Mouse (Mus musculus): ENCODE measurements around the gene Plcb4.
"Not testable (repeated sequence)": the region's sequence is repeated elsewhere in the genome, so short reads cannot be mapped to it uniquely, and the experiment has no call there.

The Plcb4 gene

DNA sequence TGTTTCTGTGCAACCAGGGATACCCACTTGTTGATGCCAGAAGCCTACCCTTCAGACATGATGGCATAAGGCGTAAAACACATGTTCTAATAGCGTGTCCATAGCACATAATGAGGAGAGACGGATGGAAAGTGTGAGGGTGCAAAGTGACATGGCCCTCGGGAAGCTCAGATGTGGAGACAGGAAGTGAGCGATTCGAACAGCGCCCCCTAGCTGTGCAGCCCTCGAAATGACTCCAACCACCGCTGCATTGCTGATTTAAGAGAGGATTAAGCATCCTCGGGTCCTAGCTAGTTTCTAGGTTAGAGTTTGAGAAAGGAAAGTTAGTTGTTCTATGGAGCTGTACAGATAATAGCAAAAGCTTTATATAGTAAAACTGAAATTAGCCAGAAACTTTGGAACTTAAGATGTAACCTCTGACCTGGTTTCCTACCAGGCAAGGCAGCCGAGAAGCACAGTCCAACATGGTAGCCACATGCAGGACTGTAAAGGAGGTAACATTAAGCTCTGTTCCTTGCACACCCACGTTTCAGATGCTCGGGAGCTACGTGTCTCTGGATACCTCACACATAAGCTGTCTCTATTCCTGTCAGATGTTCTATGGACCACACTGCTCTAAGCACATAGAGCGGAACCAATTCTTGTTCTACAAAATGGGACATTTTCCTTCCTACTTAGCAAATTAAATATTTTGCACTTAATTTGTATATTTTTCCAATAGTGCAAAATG lies 326.9 kb downstream of the Plcb4 start:
- no peak for ATAC-seq (ENCODE audit: insufficient number of reproducible peaks, low FRiP score, low TSS enrichment)

DNA sequence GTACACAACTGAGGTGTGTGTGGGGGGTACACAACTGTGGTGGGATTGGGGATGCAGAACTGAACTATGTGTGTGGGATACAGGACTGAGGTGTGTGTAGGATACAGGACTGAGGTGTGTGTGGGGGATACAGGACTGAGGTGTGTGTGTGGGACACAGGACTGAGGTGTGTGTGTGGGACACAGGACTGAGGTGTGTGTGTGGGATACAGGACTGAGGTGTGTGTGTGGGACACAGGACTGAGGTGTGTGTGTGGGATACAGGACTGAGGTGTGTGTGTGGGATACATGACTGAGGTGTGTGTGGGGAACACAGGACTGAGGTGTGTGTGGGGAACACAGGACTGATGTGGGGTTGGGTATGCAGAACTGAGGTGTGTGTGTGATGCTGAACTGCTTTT lies 329.7 kb downstream of the Plcb4 start:
- ATAC-seq (ENCODE audit: insufficient number of reproducible peaks, low FRiP score, low TSS enrichment), result peak; percentile 64

DNA sequence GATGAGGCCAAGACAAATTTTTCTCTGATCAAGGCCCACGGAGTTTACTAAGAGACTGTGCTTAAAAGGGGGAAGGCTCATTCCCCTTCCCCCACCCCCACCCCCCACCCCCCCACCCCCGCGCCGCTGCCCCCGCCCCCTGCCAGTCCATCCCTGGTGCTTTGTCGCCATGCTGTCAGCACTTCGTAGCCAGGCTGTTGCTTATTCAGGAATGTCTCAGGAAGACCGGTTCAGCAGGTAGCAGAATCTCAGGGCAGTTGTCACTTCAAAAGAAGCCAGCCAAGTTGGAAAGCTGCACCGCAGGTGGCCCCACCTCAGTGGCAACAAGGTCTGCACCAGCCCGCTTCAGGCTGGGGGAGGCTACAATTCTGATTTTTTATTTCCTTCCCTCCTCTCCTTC lies 331.9 kb downstream of the Plcb4 start:
- not testable (repeated sequence) for ATAC-seq (ENCODE audit: insufficient number of reproducible peaks, low FRiP score, low TSS enrichment)

DNA sequence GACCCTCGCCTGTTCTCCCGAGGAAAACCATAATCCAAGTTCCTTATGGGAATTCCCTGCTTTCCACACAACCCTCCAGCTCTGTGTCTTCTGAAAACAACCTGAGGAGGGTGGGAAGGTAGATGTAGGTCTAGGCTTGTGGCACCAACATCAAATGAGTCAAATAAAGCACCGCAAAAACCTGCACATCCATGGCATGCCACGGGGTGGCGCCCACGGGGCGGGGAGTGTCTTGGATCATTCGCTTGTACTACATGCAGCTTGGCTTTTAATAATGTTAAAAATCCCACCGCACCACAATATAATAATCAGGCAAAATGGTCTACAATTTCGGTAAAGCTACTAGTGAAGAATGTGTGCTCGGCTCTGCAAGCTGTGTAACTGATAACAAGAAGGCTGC lies 334.5 kb downstream of the Plcb4 start:
- ATAC-seq (ENCODE audit: insufficient number of reproducible peaks, low FRiP score, low TSS enrichment), result no peak

DNA sequence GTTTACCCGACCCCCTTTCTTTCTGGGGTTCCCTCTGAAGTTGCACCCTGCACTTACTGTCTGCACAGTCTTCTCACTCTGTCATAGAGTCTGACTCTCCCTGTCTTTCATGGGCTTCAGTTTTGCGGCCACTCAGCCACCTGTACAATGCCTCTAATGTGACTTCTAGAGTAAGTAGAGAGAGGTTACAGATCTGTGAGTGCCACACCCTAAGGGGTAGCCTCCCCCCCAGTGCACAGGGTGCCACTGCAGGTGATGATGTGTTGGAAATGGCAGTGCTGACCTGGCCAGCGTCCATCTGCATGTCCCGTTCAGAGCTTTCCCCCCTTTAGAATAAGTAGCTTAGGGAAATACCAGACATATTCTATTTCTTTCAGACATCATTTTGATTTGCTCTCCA lies 336.4 kb downstream of the Plcb4 start:
- ATAC-seq (ENCODE audit: insufficient number of reproducible peaks, low FRiP score, low TSS enrichment), result no peak

DNA sequence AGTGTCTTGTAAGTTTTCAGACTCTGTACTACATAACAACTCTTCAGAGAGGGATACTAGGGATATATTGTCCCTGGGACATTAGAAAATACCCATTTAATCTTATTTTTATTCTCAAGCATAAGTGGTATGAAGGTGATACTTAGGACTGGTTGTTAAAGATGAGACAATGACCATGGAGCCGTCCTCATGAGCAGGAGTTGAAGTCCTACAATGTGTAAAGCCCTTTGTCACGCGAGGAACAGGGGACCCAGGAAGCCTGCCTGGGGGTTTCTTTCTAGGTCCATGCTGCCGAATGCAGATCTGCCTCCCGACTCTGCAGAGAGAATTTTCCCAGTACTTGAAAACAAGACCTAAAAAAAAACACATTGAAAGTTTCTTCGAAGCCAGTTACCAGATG lies 338.1 kb downstream of the Plcb4 start:
- ATAC-seq (ENCODE audit: insufficient number of reproducible peaks, low FRiP score, low TSS enrichment), result no peak

DNA sequence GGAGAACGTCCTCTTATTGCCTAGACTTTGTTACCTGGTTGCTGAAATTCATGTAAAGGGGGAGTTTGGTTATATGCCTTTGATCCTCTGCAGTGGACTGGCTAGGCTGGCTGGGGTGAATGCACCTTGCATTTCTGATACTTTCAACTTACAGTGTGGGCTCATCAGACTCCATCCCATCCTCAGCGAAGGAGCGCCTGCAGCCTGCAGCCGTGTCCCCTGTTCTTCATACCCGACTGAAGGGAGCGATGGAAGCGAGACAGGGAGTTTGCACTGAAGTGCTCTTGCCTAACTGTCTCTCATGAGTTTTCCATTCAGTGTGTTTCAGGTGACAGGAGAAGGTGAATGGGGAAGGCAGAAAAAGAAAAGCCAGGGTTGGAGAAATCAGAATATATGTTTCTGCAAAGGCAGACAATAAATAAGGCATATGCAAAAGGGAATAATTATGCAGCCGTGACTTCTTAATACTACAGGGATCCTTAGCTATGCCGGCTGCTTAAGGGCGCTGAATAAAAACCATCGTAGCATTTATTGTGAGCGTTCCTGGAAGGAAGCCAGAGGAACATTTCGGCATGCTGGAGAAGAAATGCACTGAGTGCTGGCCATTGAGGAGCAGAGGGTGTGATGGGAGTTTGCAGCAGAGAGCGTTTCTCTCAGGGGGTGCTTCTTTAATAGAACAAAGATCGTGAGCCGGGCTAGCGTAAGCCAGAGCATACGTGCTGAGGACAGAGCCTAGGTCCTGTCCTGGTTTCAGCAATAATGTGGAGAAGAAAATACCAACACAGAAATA lies 338.7 kb downstream of the Plcb4 start:
- peak; percentile 32; the same call in 1 of the 2 replicates for ATAC-seq (ENCODE audit: insufficient number of reproducible peaks, low FRiP score, low TSS enrichment)

DNA sequence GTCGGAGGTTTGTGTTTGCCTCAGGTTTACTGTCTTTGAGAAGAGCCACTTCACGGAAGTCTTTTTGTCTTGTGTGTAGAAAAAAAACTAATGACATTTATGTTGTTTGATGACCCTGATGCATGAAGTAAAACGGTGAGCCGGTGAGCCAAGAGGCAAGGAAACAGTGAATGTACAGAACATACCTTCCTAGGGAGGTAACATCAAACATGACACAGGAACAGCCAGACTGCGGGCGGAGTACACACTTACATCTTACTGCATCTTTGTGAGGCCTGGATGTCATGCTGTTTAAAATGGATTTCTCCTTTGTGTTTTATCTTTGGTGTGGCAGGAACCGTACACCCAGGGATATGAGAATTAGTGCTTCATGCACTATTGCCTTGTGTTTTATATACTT lies 340.1 kb downstream of the Plcb4 start:
- no peak for ATAC-seq (ENCODE audit: insufficient number of reproducible peaks, low FRiP score, low TSS enrichment)

DNA sequence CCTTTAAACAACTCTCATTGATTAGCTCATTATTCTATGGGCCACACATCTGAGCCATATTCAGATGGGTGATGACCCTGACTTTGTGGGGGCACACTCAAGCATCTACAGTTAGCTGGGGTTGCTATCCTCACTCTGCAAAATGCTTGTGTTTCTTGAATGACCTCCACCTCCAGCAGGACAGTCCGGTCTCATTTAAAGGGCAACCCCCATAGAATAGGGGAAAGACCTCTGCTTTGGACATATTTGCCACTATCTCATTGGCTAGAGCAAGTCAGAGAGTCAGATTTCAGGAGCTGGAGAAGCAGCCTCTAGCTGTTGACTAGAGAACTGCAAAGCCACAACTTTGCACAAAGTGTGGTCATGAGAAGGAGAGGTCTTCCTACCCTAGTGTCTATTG lies 340.6 kb downstream of the Plcb4 start:
- no peak for ATAC-seq (ENCODE audit: insufficient number of reproducible peaks, low FRiP score, low TSS enrichment)

DNA sequence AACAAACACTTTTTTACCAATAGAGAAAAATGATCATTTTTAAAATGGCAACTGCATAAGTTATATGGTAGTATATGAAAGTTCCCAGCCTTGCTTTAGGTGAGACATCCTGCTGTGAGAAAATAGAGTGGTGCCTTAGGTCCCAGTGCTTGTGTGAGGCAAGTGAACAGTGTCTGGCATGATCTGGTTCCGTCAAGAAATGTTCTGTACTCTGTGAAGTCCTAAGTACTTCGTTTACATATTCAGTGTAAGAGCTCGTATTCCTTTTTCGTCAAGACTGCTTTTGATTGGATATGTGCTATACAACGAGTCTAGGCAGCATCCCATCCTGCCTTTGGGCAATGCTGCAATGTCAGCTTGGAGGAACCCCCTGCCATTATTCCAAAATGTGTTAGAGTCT lies 342.1 kb downstream of the Plcb4 start:
- no peak for ATAC-seq (ENCODE audit: insufficient number of reproducible peaks, low FRiP score, low TSS enrichment)

DNA sequence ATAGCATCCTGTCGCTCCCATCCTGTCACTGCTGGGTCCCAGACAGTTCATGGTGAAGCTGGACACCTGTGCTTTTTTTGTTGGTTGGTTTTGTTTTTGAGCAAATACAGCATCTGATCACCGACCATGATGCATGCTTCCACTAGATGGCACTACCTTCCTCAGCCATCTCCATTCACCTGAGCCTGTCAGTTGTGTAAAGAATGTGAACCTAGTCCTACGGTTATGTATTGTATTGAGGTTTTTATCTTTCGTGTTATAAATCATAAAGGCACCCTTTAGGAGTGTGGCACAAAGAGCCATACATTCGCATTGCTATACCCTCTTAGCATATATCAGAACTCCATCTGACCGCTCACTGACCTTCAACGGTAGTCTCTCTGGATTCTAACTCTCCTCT lies 343.3 kb downstream of the Plcb4 start:
- peak; percentile 62 for ATAC-seq (ENCODE audit: insufficient number of reproducible peaks, low FRiP score, low TSS enrichment)

DNA sequence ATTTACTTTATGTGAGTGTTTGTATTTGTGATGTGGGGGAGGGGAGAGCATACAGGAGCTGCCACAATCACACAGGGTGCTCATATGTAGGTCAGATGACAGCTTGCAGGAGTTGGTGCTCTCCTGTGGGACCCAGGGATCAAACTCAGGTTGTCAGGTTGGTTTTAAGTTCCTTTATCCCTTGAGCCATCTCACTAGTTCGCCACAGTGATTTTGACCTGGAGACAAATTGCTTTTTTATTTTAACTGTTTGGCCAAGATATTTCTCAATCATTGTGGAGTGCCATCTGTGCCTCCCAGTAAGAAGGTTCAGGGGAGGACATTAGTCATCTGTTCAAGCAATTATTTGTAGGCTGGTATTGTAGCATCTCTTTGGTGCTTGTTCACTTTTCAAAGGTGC lies 345.0 kb downstream of the Plcb4 start:
- ATAC-seq (ENCODE audit: insufficient number of reproducible peaks, low FRiP score, low TSS enrichment), result peak; percentile 69

DNA sequence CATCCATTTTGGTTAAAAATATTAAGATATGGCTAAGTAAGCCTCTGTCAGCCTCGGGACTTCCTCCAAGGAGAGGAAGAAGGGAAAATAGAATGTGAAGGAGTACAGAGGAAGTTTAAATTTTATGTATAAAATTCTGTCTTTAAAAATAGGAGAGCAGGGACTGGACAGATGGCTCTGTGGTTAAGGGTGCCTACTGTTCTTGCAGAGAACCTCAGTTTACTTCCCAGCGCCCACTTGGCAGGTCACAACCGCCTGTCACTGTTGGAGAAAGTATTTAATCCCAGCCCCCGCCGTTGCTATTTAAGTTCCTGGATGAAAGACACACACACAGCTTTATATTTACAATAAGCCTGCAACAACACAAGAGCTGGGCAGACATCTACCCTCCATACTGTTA lies 347.5 kb downstream of the Plcb4 start:
- no peak for ATAC-seq (ENCODE audit: insufficient number of reproducible peaks, low FRiP score, low TSS enrichment)

DNA sequence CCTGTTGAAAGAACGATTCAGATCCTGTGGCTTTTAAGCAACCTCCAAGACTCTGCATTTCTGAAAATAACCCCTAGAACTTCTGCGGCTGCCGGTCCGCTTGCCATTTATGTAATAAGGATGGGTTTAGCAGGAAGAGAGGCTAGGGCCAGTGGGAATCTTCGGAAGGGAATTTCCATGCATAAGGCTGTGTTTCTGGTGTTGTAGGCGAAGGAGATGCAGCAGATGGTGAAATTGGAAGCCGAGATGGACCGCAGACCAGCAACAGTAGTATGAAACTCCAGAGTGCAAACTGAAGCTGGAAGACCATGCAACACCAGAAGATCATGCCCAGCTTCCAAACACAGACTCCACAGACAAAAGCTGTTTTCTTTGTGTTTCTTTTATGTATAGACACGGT lies 353.9 kb downstream of the Plcb4 start:
- peak; percentile 52 for ATAC-seq (ENCODE audit: insufficient number of reproducible peaks, low FRiP score, low TSS enrichment)

DNA sequence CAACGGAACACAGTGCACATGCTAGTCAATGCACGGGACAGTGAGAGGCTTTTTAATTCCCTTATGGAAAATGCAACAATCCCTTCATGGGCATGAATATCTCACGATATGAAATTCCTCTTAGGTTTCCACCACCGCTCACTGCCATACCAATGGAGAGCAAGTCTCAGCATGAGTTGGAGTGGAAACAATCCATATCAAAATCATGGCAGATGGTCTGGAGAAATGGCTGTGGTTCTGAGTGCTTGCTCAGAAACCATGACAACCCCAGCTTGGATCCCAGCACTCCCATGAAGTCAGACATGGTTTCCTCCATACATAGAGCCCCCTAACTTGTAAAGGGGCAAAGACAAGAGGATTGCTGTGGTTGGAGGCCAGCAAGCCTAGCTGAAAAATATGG lies 389.7 kb downstream of the Plcb4 start:
- peak; percentile 67 for ATAC-seq (ENCODE audit: insufficient number of reproducible peaks, low FRiP score, low TSS enrichment)

DNA sequence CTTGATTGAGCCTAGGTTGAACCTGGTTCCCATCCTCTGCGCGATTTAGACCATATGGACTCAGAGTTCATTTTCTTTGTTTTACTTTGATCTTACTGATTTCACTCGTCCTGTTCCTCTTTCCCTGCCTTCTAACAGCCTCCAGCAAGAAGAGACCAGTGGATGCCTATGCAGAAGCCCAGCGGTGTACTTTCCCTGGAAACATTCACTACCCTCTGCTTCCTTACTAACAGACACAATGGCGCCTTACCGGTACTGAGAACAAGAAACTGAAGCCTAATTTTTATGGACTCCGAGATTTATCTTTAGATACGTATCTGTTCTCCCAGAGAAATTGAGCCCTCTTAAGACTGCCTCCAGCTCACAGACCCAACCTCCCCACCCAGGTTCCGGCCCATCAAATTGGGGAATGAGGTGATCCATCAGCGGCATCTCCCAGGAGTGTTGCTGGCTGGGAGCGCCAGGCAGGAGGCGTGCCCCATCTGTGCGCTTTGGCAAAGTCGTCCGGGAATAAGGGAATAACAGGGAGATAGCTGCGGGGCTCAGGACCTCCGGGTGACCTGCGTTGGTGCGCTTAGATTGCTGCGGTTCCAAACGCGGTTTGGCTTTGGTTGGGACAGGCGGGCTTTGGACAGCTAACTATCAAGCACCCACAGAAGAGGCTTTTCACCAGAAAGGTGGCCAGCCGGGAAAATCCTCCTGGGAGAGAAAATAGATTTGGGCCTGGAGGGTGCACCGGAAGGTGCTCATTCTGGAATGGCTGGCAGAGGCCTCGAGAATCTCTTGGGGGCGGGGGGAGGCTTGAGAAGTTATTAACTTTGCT lies 392.2 kb downstream of the Plcb4 start:
- peak; percentile 62; the same call in 1 of the 2 replicates for ATAC-seq (ENCODE audit: insufficient number of reproducible peaks, low FRiP score, low TSS enrichment)

DNA sequence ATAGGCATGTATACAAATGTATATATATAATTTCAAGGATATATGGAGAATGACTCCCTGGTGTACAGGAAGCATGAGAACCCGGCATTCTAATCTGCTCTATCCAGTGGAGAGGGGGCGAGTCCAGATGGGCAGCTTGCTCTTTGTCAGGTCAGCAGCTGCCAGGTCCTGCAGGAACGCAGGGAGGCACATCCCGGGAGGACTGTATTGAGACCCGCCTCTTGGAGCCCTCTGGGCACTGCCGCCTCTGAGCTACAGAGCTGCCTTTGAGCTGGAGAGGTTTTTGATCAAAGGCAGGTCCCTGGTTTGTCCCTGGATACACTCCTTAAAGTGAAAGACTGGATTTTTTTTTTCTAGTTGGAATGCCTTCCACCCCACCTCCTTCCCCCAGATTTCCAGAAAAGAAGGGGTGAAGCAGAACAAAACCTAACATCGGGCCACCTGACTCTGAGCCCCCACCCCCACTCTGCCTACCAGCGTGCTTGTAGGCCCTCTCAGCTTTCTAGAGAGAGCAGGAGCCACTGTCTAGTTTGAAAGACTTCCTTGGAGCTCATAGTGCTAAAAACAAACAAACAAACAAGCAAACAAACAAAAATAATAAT lies 393.0 kb downstream of the Plcb4 start, which contains the start of gene Lamp5:
Lamp5 (plus strand) TSS at position 552 of the 602 bp plus-strand sequence.
- no peak for ATAC-seq (ENCODE audit: insufficient number of reproducible peaks, low FRiP score, low TSS enrichment)

DNA sequence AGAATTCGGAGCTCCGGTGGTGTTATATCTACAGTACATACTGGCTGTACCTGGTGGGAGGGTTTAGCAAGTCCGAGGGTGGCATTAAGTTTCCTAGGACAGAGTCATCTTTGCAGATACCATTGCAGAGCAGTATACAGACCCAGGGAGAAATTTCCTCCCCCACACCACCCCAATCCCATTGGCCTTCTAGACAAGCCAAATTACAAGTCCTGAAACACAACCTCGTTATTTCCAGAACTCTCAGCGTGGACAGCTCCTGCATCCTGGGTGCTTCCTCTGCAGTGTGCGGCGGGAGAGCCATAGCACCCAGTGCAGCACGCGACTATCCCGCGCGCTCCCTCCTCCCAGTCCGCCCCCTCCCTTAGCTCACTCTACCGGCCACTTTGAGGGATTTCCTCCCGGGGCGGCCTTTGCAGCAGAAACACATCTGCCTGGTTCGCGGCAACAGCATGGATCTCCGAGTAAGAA lies 399.1 kb downstream of the Plcb4 start:
- ATAC-seq (ENCODE audit: insufficient number of reproducible peaks, low FRiP score, low TSS enrichment), result no peak

DNA sequence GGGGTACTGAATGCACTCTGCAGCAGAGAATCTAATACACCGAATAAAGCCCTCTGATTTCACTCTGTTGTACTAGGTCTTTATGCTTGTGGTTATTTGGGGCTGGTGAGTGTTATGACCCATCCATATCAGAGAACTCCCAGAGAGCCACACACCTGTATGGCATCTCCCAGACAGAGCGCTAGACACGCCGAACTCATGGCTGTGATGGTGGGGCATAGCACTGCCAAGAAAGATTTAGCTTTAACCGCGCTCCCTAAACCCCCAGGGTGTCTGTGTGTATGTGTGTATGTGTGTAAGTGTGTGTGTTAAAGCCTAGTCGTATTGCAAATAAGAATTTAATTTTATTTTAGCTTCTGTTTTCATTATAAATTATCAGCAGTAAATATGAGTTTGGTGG lies 399.6 kb downstream of the Plcb4 start:
- no peak; the same call in 1 of the 2 replicates for ATAC-seq (ENCODE audit: insufficient number of reproducible peaks, low FRiP score, low TSS enrichment)

DNA sequence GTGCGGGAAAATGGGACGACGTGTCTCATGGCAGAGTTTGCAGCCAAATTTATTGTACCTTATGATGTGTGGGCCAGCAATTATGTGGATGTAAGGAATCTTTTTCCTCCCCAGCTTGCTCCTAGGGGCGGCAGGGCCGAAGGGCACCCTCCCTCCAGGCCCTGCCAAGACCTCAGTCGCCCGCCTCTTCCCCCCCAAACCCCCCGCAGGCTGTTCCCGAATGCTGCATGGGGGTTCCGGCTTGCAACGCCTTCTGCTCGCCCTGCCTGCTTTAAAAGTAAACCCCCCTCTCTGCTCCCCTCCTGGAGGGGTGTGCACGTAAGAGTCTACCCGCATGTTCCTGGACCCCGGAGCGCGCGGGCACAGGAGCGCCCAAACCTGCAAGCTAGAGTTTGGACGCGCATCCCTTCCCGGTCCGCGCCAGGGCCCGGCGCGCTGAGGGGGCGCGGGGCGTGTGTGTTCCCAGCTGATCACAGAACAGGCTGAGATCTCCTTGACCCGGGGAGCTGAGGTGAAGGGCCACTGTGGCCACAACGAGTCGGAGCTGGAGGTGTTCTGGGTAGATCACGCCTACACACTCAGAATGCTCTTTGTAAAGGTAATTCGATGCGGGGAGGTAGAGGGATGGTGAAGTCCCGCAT lies 400.3 kb downstream of the Plcb4 start:
- no peak for ATAC-seq (ENCODE audit: insufficient number of reproducible peaks, low FRiP score, low TSS enrichment)
